Mouse (Mus musculus): ENCODE measurements around the gene Tsnax. TPM values are rescaled to one million over a fixed set of nuclear protein-coding genes. Genes with fewer than 3 reads are reported as not detected.

Tsnax gene
- polyA plus RNA-seq, 1 experiment from 2014 or later = 111 TPM

DNA sequence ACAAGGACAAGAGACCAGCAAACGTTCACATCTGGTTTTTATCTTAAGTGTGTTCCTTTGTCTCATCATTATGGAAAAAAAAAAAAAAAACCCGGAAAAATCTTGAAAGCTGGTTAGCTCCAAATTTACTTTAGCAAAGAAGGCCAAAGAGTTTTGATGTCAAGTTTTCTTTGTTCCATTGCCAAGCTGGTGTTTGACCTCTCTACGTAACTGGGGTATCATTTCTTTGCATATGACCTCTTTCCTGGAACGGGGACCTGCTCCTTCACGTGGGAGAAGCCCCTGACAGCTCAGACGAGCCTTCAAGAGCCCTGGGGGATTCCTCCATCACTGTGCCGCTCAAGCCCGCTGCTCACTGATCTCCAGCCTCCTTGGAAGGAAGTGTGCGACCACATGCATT is 31.1 kb downstream of the Tsnax start:
- Histone ChIP-seq H3K4me1 (no peaks in the 10 kb centered on the region), H3K4me2 (no peak overlapping the region), H3K4me3 (replicated peaks) (no peak overlapping the region), H3K36me3 (0 out of 2 replicates have a peak, but pooled peaks cover 6% of the 10 kb centered on the region), H3K27me3 (replicated peaks) (no peaks in the 10 kb centered on the region), H3K9me3 (no peaks in the 10 kb centered on the region), H3K27ac (no peak overlapping the region), H3K9ac (no peak overlapping the region)
- WGBS = 33% methylated on average over 9 of the region's 9 CpGs
- no peak for ATAC-seq (ENCODE audit: insufficient read depth, low FRiP score, low read depth)

DNA sequence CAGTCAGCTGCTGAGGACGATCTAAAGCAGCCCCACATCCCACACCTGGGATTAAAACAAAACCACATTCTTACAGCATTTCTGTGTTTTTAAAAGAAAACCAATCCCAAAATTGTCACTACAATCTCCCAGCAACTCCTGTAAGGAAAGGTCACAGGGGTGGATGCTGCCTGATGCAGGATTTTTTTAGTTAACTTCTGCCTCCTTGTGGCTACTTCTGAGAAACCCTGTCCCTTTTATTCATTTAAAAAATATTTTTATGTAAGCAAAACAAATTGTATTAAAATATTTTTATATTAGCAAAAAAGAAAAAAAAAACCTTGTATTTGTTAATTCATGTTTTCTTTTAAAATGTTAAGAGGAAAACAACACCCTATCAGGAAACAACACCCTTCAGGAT is 33.0 kb downstream of the Tsnax start:
- H3K4me3 ChIP-seq (replicated peaks) = no peak overlapping the region
- no peak for ATAC-seq (ENCODE audit: insufficient read depth, low FRiP score, low read depth)
- WGBS = 83% methylated on average over 1 of the region's 1 CpGs
- no peaks in the 10 kb centered on the region for H3K4me1 ChIP-seq
- H3K36me3 ChIP-seq = no peaks in the 10 kb centered on the region
- no peak overlapping the region for H3K4me2 ChIP-seq
- H3K9ac ChIP-seq = no peak overlapping the region
- H3K27ac ChIP-seq = no peak overlapping the region
- no peaks in the 10 kb centered on the region for H3K27me3 ChIP-seq (replicated peaks)
- H3K9me3 ChIP-seq = no peaks in the 10 kb centered on the region

DNA sequence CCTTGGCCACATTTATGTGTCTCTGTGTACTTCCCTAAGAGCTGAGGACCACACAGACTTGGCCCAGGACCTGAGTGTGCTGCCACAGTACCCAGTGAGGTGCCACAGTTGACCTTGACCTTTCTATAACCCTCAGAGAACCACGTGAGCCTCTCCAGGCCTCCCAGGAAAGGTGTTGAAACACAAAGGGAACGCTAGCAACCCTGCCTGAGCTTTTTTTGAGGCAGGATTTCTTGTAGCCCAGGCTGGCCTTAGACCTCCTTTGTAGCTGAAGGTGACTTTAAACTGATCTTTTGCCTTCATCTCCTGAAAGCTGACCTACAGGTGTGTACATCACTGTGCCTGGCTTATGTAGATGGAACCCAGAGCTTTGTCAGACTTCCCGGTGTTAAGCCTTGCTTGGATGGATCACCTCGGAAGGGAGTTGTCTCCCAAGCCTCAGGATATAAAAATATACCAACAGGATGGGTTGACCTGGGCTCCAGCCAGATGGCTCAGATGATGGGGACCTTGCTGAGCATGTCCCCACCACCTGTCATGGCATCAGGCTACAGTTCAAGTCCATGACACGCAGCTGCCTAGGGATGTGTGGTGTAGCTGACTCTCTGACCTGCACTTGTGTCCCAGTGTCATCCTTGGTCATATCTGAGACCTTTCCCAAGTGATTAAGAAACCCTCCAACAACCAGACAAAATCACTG is 36.4 kb downstream of the Tsnax start:
- Histone ChIP-seq H3K9me3 (no peaks in the 10 kb centered on the region), H3K27ac (no peak overlapping the region), H3K4me3 (replicated peaks) (no peak overlapping the region), H3K9ac (no peak overlapping the region), H3K27me3 (replicated peaks) (peaks cover 4% of the 10 kb centered on the region), H3K4me1 (peaks cover 5% of the 10 kb centered on the region; the same call in 1 of the 2 replicates), H3K36me3 (no peaks in the 10 kb centered on the region), H3K4me2 (no peak overlapping the region)
- 56% methylated on average over 5 of the region's 5 CpGs for WGBS
- no peak for ATAC-seq (ENCODE audit: insufficient read depth, low FRiP score, low read depth)

DNA sequence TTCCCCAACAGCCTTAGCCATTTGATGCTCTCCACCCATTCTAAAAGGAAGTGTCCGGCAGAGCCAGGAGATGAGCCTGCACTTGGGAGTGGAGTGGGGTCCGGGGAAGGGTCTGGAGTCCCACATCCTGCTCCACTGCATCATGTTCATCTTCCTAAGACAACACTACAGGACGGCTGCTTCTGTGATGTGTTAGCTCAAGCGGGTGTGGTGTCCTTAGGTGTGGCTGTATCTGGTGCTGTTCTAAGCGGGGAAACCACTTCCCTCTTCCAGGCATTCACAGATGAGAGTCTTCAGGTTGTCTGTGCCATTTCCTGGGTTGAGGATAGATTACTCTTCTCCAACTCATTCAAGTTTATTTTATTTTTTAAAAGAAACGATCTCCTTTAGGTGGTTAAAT is 37.0 kb downstream of the Tsnax start:
- no peak overlapping the region for H3K27ac ChIP-seq
- no peak for ATAC-seq (ENCODE audit: insufficient read depth, low FRiP score, low read depth)
- H3K9me3 ChIP-seq = no peaks in the 10 kb centered on the region
- peaks cover 5% of the 10 kb centered on the region; the same call in 1 of the 2 replicates for H3K4me1 ChIP-seq
- H3K4me3 ChIP-seq (replicated peaks) = no peak overlapping the region
- H3K36me3 ChIP-seq = no peaks in the 10 kb centered on the region
- 65% methylated on average over 6 of the region's 6 CpGs for WGBS
- peaks cover 4% of the 10 kb centered on the region for H3K27me3 ChIP-seq (replicated peaks)
- H3K9ac ChIP-seq = no peak overlapping the region
- H3K4me2 ChIP-seq = no peak overlapping the region

DNA sequence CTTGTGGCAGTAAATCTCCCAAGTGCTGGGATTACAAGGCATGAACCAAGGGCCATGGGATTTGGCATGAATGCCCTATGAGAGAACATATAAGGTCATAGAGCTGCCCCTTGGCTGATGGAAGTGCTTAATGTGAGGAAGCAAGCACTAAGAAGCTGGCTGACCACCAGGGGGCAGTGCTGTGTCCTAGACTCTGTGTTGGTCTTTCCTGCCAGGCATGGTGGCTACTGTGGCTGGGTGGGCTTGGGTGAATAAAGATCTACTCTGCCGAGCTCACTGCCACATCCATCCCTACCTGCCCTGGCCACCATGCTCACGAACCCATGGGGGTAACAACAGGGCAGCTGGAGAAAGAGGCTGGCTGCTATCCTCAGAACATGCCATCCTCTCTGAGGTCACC is 39.2 kb downstream of the Tsnax start:
- Histone ChIP-seq H3K9ac (no peak overlapping the region), H3K4me1 (peaks cover 5% of the 10 kb centered on the region; the same call in 1 of the 2 replicates), H3K27ac (no peak overlapping the region), H3K27me3 (replicated peaks) (peaks cover 8% of the 10 kb centered on the region), H3K4me2 (no peak overlapping the region), H3K36me3 (no peaks in the 10 kb centered on the region), H3K4me3 (replicated peaks) (no peak overlapping the region), H3K9me3 (no peaks in the 10 kb centered on the region)
- WGBS = 51% methylated on average over 2 of the region's 2 CpGs
- ATAC-seq (ENCODE audit: insufficient read depth, low FRiP score, low read depth) = no peak

DNA sequence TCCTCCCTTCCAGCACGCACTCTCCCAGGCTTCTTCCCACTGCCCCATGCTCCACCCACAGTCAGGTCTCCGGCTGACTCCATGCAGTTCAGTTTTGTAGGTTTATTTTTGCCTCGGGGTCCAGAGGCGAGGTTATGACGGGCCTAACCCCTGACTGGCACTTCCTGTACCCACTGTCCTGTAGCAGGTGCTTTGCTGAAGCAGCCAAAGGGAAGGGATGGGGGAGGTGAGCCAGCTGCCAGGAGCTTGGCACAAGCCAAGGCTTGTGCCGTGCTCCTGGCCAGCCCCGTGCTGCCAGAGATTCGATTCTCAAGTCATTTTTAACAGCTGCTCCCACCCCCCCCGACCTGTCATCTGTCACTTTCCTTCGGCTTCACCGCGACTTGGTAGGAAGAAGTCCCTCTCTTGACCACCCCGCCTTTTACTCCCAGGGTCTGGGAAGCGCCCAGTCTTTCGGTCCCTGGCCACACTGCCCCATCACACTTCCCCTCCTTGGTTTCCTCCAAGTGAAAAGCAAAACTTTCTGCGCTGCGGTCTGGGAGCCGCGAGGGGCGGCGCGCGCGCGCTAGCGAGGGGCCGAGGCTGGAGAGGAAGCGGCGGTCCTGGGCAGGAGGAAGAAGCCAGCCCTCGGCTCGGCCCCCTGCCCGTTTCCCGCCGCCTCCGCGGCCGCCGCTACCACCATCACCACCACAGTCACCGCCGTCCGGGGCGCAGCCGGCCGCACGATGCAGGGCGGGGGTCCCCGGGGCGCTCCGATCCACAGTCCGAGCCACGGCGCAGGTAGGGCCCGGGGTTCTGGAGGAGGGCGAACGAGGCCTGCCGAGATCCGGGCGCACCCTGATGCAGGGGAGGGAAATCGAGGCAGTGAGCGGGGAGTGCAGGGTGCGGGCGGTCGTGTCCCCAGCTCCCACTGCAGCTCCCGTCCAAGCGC is 41.0 kb downstream of the Tsnax start, which contains the start of gene Disc1:
Gene Disc1, plus strand, starts transcription at position 691 of the 931 bp plus-strand sequence.
- peak; percentile 21; the same call in 1 of the 2 replicates for ATAC-seq (ENCODE audit: insufficient read depth, low FRiP score, low read depth)
- peak within 1 kb of the TSS; percentile 72 for H3K4me3 ChIP-seq (replicated peaks)
- WGBS = 1% methylated on average over 65 of the region's 65 CpGs
- H3K4me2 ChIP-seq = peak within 1 kb of the TSS; percentile 97
- H3K9ac ChIP-seq = peak within 1 kb of the TSS; percentile 78
- H3K4me1 ChIP-seq = peaks cover 5% of the 10 kb centered on the region; the same call in 1 of the 2 replicates
- H3K27ac ChIP-seq = peak within 1 kb of the TSS; percentile 80
- H3K27me3 ChIP-seq (replicated peaks) = peaks cover 8% of the 10 kb centered on the region
- no peaks in the 10 kb centered on the region for H3K9me3 ChIP-seq
- no peaks in the 10 kb centered on the region for H3K36me3 ChIP-seq

DNA sequence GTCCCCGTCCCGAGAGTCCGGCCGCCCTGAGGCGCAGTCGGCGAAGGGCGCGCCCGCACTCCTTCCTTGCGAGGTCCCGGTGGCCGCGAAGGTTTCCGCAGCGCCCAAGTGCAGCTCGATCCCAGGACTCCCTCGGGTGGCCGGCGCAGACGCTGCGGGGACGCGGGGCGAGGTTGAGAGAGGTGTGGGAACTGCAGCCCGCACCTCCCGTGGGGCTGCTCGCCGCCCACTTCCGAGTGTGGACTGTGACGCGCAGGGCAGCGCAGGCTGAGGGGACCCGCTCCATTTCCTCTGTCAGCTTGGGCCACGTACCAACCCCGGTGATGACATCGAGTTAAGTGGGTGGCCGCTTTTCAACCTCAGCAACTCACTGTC is 41.6 kb downstream of the Tsnax start:
- under 1% methylated on average over 38 of the region's 38 CpGs for WGBS
- Histone ChIP-seq H3K9me3 (no peaks in the 10 kb centered on the region), H3K4me1 (peaks cover 5% of the 10 kb centered on the region; the same call in 1 of the 2 replicates), H3K9ac (peak overlapping the region; percentile 78), H3K27me3 (replicated peaks) (peaks cover 8% of the 10 kb centered on the region), H3K27ac (peak overlapping the region; percentile 80), H3K36me3 (no peaks in the 10 kb centered on the region), H3K4me2 (peak overlapping the region; percentile 97), H3K4me3 (replicated peaks) (peak overlapping the region; percentile 72)
- peak; percentile 44; the same call in 1 of the 2 replicates for ATAC-seq (ENCODE audit: insufficient read depth, low FRiP score, low read depth)

DNA sequence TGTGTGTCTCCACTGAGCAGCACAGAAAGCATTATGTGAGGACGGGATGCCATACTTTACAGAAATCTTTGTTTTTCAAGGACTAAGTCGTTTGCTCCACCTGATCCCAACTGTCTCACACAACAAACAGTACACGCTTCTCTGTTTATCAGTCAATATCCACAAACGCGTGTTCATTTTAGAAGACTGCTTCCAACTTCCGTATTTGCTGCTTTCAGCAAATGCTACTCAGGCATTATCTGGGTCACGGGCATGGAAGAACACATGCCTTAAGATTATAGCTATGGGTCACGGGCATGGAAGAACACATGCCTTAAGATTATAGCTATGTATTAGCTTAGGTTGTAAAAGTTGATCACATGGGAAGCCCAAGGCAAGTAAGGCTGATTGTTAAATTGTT is 48.1 kb downstream of the Tsnax start:
- 79% methylated on average over 8 of the region's 8 CpGs for WGBS
- no peaks in the 10 kb centered on the region for H3K36me3 ChIP-seq
- ATAC-seq (ENCODE audit: insufficient read depth, low FRiP score, low read depth) = no peak
- H3K27me3 ChIP-seq (replicated peaks) = no peaks in the 10 kb centered on the region
- H3K4me2 ChIP-seq = no peak overlapping the region
- H3K4me3 ChIP-seq (replicated peaks) = no peak overlapping the region
- H3K27ac ChIP-seq = no peak overlapping the region
- H3K9me3 ChIP-seq = no peaks in the 10 kb centered on the region
- no peaks in the 10 kb centered on the region for H3K4me1 ChIP-seq
- no peak overlapping the region for H3K9ac ChIP-seq

DNA sequence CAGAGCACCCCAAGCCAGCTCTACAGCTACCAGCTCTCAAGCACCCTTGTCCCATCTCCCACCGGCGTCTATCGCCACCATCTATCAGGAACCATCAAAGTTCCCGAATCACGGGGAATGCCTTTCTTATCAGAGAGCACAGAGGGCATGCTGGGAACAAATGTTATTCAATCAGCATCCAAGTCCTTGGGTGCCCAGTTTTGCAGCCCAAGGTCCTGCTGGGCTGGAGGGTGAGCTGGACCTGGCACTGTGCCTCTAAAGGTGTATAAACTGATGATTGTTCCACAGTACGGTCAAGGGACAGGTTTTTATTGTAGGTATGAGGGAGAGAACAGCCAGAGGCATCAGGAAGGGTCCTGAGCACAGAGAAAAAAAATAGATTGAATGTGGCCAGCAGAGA is 52.8 kb downstream of the Tsnax start:
- ATAC-seq (ENCODE audit: insufficient read depth, low FRiP score, low read depth) = no peak
- Histone ChIP-seq H3K9ac (no peak overlapping the region), H3K36me3 (no peaks in the 10 kb centered on the region), H3K4me2 (no peak overlapping the region), H3K4me3 (replicated peaks) (no peak overlapping the region), H3K4me1 (0 out of 2 replicates have a peak, but pooled peaks cover 4% of the 10 kb centered on the region), H3K9me3 (no peaks in the 10 kb centered on the region), H3K27ac (no peak overlapping the region), H3K27me3 (replicated peaks) (no peaks in the 10 kb centered on the region)
- WGBS = 70% methylated on average over 6 of the region's 6 CpGs

DNA sequence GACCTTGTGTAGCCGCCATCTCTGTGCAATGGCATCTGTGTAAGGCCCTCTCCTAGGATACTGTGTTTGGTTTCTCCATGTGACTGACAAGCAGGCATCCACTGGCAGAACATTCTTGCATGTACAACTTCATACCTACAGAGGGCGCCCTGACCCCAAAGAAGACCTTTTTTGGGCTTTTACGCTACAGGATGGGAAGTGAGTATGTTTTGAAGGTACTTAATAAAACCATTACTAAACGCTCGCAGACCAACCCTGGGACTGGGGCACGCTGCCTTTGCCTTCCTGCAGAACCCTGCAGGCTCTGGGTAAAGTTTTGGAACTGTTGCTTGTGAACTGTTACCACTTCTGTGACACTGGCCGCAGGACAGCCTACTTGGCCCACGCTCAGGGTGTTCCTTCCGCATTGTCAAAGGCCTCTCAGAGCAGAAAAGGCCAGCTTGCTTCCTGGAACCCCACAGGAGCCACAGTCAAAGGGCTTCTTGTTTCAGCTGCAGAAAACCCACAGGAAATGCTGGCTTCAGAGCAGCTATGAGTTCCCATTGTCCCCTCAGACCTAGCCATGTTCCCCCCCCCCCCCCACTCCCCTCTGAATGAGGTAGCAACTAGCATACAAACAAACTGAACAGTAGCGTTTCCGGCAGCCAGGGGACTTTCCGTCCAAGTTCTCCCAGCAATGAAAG is 54.3 kb downstream of the Tsnax start:
- peak; percentile 47; the same call in 1 of the 2 replicates for ATAC-seq (ENCODE audit: insufficient read depth, low FRiP score, low read depth)
- 36% methylated on average over 12 of the region's 12 CpGs for WGBS
- Histone ChIP-seq H3K9ac (no peak overlapping the region), H3K9me3 (no peaks in the 10 kb centered on the region), H3K4me2 (no peak overlapping the region), H3K4me3 (replicated peaks) (no peak overlapping the region), H3K27ac (peak overlapping the region; percentile 46), H3K27me3 (replicated peaks) (no peaks in the 10 kb centered on the region), H3K36me3 (no peaks in the 10 kb centered on the region), H3K4me1 (0 out of 2 replicates have a peak, but pooled peaks cover 4% of the 10 kb centered on the region)

DNA sequence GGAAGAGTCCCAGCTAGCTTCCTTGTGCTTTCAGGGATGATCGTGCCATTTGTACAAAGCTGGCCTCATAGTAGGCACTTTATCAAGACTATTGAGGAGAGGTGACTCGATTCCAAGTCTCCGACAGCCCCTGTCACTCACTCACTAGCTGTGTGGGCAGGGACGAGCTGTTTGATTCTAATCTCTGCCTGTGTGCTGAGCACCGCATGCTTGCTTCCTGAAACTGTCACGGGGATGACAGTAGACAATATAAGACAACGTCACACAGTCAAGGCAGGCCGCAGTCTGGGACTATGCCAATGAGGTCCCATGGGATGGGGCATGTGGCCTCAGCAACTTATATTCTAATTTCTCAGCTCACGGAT is 54.8 kb downstream of the Tsnax start:
- no peaks in the 10 kb centered on the region for H3K9me3 ChIP-seq
- H3K27ac ChIP-seq = peak overlapping the region; percentile 42; the same call in 1 of the 2 replicates
- H3K27me3 ChIP-seq (replicated peaks) = no peaks in the 10 kb centered on the region
- H3K36me3 ChIP-seq = no peaks in the 10 kb centered on the region
- no peak overlapping the region for H3K4me2 ChIP-seq
- 0 out of 2 replicates have a peak, but pooled peaks cover 4% of the 10 kb centered on the region for H3K4me1 ChIP-seq
- no peak overlapping the region for H3K4me3 ChIP-seq (replicated peaks)
- WGBS = 76% methylated on average over 9 of the region's 9 CpGs
- no peak for ATAC-seq (ENCODE audit: insufficient read depth, low FRiP score, low read depth)
- H3K9ac ChIP-seq = no peak overlapping the region
